Mouse (Mus musculus): ENCODE data around the gene Ubxn10.

Gene Ubxn10

GRCm38 (mm10) chr4:138737031-138737430 is at the start of gene Ubxn10:
Gene Ubxn10 (minus strand): TSS chr4:138737167.
- in situ Hi-C loops (cut with MboI, MseI): no loop called here

DNA sequence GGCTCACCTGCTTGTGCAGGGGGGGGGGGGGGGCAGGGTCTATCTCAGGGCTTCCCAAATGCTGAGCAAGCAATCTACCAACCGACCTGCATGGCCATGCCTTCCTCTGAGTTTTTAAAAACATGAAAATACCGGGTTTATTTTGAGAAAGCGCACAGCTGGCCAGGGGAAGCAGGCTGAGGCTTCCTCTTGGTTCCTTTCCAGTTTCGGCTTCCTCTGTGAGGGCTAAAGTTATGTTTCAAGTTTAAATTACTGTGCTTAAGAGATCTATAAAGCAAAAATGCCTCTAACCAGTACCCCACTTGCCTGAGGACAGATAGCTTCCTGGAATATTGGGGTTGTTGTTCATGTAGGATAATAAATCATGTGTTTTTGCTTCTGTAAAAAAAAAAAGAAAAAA is 49.2 kb upstream of the Ubxn10 start:
- in situ Hi-C loops (cut with MboI, MseI): no loop called here

DNA sequence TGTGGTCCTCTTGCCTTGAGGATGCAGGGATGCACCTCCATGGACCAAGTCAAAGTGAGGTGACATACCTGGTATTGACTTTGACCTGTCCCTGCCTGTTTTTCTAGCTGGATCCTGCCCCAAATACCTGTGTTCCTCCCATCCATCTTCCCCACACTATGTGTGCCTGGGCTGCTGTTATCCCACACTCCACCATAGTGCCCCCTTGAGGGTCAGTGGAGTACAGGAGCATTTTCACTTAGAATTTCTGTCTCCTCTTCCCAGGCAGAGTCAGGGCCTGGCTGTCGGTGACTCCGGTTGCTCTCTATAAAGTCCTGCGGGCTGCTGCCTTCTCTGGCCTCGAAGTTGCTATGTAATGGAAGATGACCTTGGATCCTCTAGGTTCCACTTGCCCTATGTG is 48.8 kb upstream of the Ubxn10 start:
- in situ Hi-C loops (cut with MboI, MseI): no loop called here

DNA sequence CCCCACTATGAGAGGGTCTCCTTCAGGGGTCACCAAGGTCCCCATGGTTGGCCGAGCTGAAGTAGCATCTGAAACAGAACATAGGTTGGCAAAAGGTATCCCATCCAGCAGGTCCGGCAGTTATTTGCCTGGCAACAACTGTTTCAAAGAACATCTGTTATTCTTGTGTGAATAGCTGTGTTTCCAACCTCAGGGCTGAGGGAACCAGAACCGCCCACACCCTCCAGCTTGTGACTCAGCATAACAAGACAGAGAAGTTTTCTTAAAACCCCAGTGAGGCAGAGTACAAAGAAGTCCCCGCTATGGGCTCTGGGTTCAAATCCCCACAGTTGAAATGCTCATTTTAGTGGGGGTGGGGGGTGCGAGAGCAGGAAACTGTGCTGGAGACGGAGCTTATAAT is 45.1 kb upstream of the Ubxn10 start:
- in situ Hi-C loops (cut with MboI, MseI): no loop called here

DNA sequence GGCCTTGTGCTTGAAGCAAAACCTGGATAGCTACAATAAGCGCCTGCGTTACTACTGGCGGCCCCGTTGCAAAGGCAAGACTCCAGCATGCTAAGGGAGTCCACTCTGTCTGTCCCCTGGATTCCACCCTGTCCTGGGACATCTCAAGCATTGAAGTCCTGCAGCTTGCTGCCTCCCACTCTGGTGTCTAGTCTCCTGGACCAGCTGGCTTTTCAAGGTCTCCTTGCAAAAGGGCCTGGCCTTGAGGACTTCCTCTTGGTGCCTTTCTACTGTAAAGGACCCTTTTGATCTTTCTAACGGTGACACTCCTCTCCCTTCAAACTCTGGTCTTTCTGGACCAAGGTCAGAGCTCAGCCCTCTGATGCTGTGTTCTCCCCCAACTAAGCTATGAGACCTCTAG is 43.3 kb upstream of the Ubxn10 start:
- in situ Hi-C loops (cut with MboI, MseI): no loop called here

- in situ Hi-C loops (cut with MboI, MseI): no loop called here
These were observed 40.7 kb upstream of the Ubxn10 start for GRCm38 (mm10) chr4:138777417-138778407.

- in situ Hi-C loops (cut with MboI, MseI): no loop called here
These were observed 38.5 kb upstream of the Ubxn10 start, which contains the start of gene Pla2g2d for GRCm38 (mm10) chr4:138775435-138775834. Gene Pla2g2d (plus strand): TSS chr4:138775735.

DNA sequence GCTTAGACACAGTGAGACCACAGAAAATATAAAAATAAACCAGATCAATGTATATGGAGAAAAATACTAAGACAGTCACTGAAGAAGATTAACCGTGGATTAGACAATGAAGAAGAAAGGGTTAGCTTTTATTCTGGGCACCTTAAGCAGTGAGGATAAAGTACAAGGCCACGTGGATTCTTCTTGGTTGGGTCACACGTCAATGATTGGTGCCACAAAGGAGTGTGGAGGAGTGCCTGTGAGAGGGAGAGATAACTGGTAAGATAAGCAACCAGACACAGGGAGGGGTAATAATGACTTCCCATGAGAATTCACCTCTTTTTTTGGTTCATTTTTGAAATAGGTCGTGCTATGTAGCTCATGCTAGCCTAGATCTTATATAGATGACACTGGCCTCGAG is 35.4 kb upstream of the Ubxn10 start:
- in situ Hi-C loops (cut with MboI, MseI): no loop called here

GRCm38 (mm10) chr4:138771970-138772369 is 35.0 kb upstream of the Ubxn10 start:
- in situ Hi-C loops (cut with MboI, MseI): no loop called here

DNA sequence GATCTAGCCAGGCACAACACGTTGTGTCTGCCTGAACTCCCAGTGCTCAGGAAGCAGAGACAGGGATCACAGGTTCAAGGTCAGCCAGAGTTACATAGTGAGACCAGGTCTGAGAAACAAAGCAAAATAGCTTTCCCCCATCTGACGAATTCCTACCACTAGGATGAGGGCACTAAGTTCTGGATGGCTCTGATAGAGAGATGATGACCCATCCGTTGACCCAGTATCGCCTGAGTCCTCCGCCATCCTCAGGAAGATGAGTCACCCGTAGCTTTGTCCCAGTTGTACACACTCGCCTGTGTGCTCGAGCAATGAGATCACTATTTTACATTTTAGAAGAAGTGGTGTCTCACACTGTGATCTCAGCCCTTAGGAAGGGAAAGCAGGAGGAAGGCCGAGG is 25.3 kb upstream of the Ubxn10 start:
- in situ Hi-C loops (cut with MboI, MseI): no loop called here

GRCm38 (mm10) chr4:138757416-138757815 is 20.4 kb upstream of the Ubxn10 start, which contains the start of gene Pla2g2f:
Gene Pla2g2f (minus strand): TSS chr4:138757626.
- in situ Hi-C loops (cut with MboI, MseI): no loop called here

- in situ Hi-C loops (cut with MboI, MseI): no loop called here
These were observed 19.0 kb upstream of the Ubxn10 start for GRCm38 (mm10) chr4:138755983-138756382.

GRCm38 (mm10) chr4:138755439-138755838 is 18.5 kb upstream of the Ubxn10 start:
- in situ Hi-C loops (cut with MboI, MseI): no loop called here

- in situ Hi-C loops (cut with MboI, MseI): no loop called here
These were observed 17.5 kb upstream of the Ubxn10 start for GRCm38 (mm10) chr4:138754432-138754831.

- in situ Hi-C loops (cut with MboI, MseI): no loop called here
These were observed 16.6 kb upstream of the Ubxn10 start for GRCm38 (mm10) chr4:138753608-138754007.

GRCm38 (mm10) chr4:138752603-138753002 is 15.6 kb upstream of the Ubxn10 start:
- in situ Hi-C loops (cut with MboI, MseI): no loop called here

- in situ Hi-C loops (cut with MboI, MseI): loop anchor here (5.0 kb wide), 1 partner anchor 104 kb away; no protein-coding TSS in a partner anchor
These were observed 11.6 kb upstream of the Ubxn10 start for GRCm38 (mm10) chr4:138748369-138749072.

DNA sequence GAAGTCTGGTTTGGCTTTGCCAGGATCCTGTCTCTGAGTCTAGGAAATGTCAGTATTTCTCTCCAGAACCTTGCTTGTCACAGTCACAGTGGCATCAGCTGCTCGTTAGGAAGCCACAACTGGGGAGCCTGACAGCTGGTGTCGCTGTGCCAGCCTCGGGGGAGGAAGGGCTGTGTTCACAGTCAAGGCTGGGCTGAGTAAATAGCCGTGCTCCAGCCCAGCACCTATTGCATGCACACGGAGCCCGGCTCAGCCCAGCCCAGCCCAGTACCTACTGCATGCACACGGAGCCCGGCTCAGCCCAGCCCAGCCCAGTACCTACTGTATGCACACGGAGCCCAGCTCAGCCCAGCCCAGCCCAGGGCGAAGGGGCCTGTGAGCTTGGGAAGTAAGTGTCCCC is 10.9 kb upstream of the Ubxn10 start:
- in situ Hi-C loops (cut with MboI, MseI): loop anchor here (5.0 kb wide), 1 partner anchor 104 kb away; no protein-coding TSS in a partner anchor

GRCm38 (mm10) chr4:138746866-138747265 is 9.9 kb upstream of the Ubxn10 start:
- in situ Hi-C loops (cut with MboI, MseI): loop anchor here (5.0 kb wide), 1 partner anchor 105 kb away; no protein-coding TSS in a partner anchor

DNA sequence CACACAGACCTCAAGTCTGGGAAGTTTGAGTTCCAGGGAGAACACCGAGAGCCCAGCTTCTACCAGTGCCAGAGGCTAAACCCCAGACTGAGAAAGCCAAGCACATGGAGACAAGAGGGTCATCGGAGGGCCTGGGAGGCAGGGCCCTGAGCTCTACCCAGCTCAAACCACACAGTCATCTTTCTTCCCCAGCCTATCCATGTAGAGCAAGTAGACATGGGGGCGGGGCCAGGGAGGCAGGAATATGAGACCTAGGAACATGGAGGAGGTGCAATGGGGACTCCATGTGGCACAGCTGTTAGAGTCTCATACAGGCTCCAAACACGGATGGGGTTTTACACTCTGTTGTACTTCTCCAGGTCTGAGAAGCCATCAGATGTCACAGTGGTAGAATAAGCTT is 8.9 kb upstream of the Ubxn10 start:
- in situ Hi-C loops (cut with MboI, MseI): loop anchor here (5.0 kb wide), 1 partner anchor 106 kb away; no protein-coding TSS in a partner anchor

DNA sequence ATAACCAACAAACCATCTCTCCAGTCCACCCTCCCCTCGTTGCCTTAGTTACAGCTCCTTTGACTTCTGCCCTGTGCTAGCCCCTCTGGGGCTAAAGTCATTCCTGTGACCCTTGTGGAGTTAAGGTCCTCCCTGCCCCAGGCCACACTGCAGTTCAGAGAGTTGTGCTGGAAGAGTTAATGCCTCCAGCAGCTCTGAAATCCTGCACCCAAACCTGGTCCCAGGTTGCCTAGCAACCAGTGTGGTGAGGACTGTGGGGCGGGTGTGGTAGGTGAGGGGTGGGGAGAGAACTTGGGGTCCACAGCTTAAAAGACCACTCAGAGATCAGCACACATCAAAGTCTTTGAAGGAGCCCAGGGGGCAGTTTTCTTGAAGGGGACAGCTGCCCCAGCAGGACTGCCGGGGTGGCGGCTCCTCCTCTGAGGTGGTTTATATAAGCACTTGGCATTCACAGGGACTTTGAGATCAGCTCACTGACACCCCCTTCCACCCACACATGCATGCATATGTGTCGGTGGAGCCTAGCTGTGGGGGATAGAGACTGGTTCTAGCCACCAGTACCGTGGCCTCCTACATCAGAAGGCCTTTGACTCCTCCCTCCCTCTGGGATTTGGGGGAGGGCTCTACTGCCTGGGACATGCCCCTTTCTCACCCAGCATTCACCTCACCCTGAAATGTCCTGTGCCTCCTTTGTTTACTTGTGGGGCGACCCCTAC is 2.3 kb upstream of the Ubxn10 start:
- in situ Hi-C loops (cut with MboI, MseI): no loop called here

DNA sequence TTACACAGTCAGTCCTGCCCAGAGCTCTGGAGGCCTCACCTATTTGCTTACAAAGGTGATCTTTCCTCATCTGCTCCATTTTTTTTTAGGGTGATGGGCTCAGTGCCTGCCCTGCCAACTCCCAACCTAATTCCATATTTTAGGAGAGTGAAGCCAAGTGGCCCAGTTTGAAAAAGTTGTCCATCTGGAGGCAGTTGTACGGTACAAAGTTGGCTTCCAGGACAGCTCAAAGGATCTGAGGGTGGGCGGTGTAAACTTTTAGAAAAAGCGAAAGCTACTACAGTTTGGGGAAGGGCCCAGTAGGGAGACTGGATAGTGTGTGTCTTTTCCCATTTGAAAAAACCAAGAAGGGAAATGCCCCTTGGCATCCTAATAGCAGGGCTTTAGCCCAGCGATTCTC is 2.1 kb downstream of the Ubxn10 start:
- in situ Hi-C loops (cut with MboI, MseI): no loop called here
